Mouse (Mus musculus): ENCODE data around the gene Kcnq1.
A peak's percentile ranks its signal among the peaks of the same experiment; 100 is the strongest.

Gene Kcnq1

GRCm38 (mm10) chr7:143136561-143136960 lies 30.4 kb downstream of the Kcnq1 start:
- no peak for DNase-seq (ENCODE audit: low spot score)

GRCm38 (mm10) chr7:143138789-143139188 lies 32.6 kb downstream of the Kcnq1 start:
- DNase-seq (ENCODE audit: low spot score): peak; percentile 54

GRCm38 (mm10) chr7:143139932-143140331 lies 33.8 kb downstream of the Kcnq1 start:
- DNase-seq (ENCODE audit: low spot score): no peak

GRCm38 (mm10) chr7:143142680-143143079 lies 36.5 kb downstream of the Kcnq1 start:
- DNase-seq (ENCODE audit: low spot score): no peak

- no peak for DNase-seq (ENCODE audit: low spot score)
These were observed 40.9 kb downstream of the Kcnq1 start for GRCm38 (mm10) chr7:143147015-143147414.

- DNase-seq (ENCODE audit: low spot score): no peak
These were observed 45.0 kb downstream of the Kcnq1 start for GRCm38 (mm10) chr7:143151171-143151570.

GRCm38 (mm10) chr7:143152350-143152749 lies 46.2 kb downstream of the Kcnq1 start:
- DNase-seq (ENCODE audit: low spot score): peak; percentile 19

GRCm38 (mm10) chr7:143153915-143154373 lies 47.8 kb downstream of the Kcnq1 start:
- peak; percentile 89 for DNase-seq (ENCODE audit: low spot score)

- peak; percentile 12 for DNase-seq (ENCODE audit: low spot score)
These were observed 48.3 kb downstream of the Kcnq1 start for GRCm38 (mm10) chr7:143154458-143154871.

GRCm38 (mm10) chr7:143155257-143155656 lies 49.1 kb downstream of the Kcnq1 start:
- DNase-seq (ENCODE audit: low spot score): no peak

- DNase-seq (ENCODE audit: low spot score): no peak
These were observed 52.7 kb downstream of the Kcnq1 start for GRCm38 (mm10) chr7:143158690-143159425.

- no peak for DNase-seq (ENCODE audit: low spot score)
These were observed 53.3 kb downstream of the Kcnq1 start for GRCm38 (mm10) chr7:143159446-143159845.

- no peak for DNase-seq (ENCODE audit: low spot score)
These were observed 53.9 kb downstream of the Kcnq1 start for GRCm38 (mm10) chr7:143160057-143160456.

- DNase-seq (ENCODE audit: low spot score): no peak
These were observed 55.9 kb downstream of the Kcnq1 start for GRCm38 (mm10) chr7:143162051-143162450.

GRCm38 (mm10) chr7:143164074-143164473 lies 57.9 kb downstream of the Kcnq1 start:
- DNase-seq (ENCODE audit: low spot score): no peak

- DNase-seq (ENCODE audit: low spot score): no peak
These were observed 59.6 kb downstream of the Kcnq1 start for GRCm38 (mm10) chr7:143165687-143166265.

GRCm38 (mm10) chr7:143167275-143167674 lies 61.1 kb downstream of the Kcnq1 start:
- no peak for DNase-seq (ENCODE audit: low spot score)

- DNase-seq (ENCODE audit: low spot score): no peak
These were observed 63.2 kb downstream of the Kcnq1 start for GRCm38 (mm10) chr7:143169371-143169770.

GRCm38 (mm10) chr7:143172914-143173547 lies 66.9 kb downstream of the Kcnq1 start:
- DNase-seq (ENCODE audit: low spot score): no peak

- no peak for DNase-seq (ENCODE audit: low spot score)
These were observed 68.5 kb downstream of the Kcnq1 start for GRCm38 (mm10) chr7:143174633-143175032.

GRCm38 (mm10) chr7:143178831-143179230 lies 72.7 kb downstream of the Kcnq1 start:
- DNase-seq (ENCODE audit: low spot score): no peak

GRCm38 (mm10) chr7:143180761-143181160 lies 74.6 kb downstream of the Kcnq1 start:
- peak; percentile 67 for DNase-seq (ENCODE audit: low spot score)

- no peak for DNase-seq (ENCODE audit: low spot score)
These were observed 75.1 kb downstream of the Kcnq1 start for GRCm38 (mm10) chr7:143181311-143181710.
